Mouse (Mus musculus) kidney, adult 2 months (tissue): Measurements from ENCODE around the gene Fam57a.

Experiments used
- CTCF ChIP-seq: fragments of 200-500 bp; conservative IDR thresholded peaks from 2 replicates; pipeline ENCODE4 v1.5.1; 2011; ENCODE audit warnings: low read depth, mild to moderate bottlenecking, control low read depth, low read length, moderate library complexity, mixed read lengths; ENCODE audit not compliant: insufficient read depth, insufficient read length
- POLR2A ChIP-seq: fragments of 200-500 bp; IDR thresholded peaks from one replicate; pipeline ENCODE4 v1.6.1; 2011; ENCODE audit warnings: low read depth, low read length, control low read depth

- TF ChIP-seq CTCF (no peak), POLR2A (no peak)
These were observed 34.4 kb downstream of the Fam57a start for GRCm38 (mm10) chr11:76213841-76214240.
